Mouse (Mus musculus): ENCODE data around the gene Rtn4r. TPM values are rescaled to one million over a fixed set of nuclear protein-coding genes. Genes with fewer than 3 reads are reported as not detected.

The Rtn4r gene
- 0.51 TPM for polyA plus RNA-seq (2015; fragmentation: Illumina TruSeq; extraction: RNeasy Lipid Tissue Mini Kit (QIAGEN cat#74804); ENCODE audit: insufficient read depth, low replicate concordance)

GRCm38 (mm10) chr16:18127241-18127861 lies at the start of gene Rtn4r:
Gene Rtn4r (plus strand): TSS chr16:18127642.

Other genes with a start within 250 kb of the Rtn4r start
- 1.1 TPM for gene Gm20518, start 236.0 kb upstream of the Rtn4r start, polyA plus RNA-seq (2015; fragmentation: Illumina TruSeq; extraction: RNeasy Lipid Tissue Mini Kit (QIAGEN cat#74804); ENCODE audit: insufficient read depth, low replicate concordance)
- not detected for gene Tssk1, start 233.4 kb upstream of the Rtn4r start, polyA plus RNA-seq (2015; fragmentation: Illumina TruSeq; extraction: RNeasy Lipid Tissue Mini Kit (QIAGEN cat#74804); ENCODE audit: insufficient read depth, low replicate concordance)
- 28.6 TPM for gene Dgcr2, start 229.1 kb upstream of the Rtn4r start, polyA plus RNA-seq (2015; fragmentation: Illumina TruSeq; extraction: RNeasy Lipid Tissue Mini Kit (QIAGEN cat#74804); ENCODE audit: insufficient read depth, low replicate concordance)
- not detected for gene Tssk2, start 229.0 kb upstream of the Rtn4r start, polyA plus RNA-seq (2015; fragmentation: Illumina TruSeq; extraction: RNeasy Lipid Tissue Mini Kit (QIAGEN cat#74804); ENCODE audit: insufficient read depth, low replicate concordance)
- 26.0 TPM for gene Ess2, start 216.3 kb upstream of the Rtn4r start, polyA plus RNA-seq (2015; fragmentation: Illumina TruSeq; extraction: RNeasy Lipid Tissue Mini Kit (QIAGEN cat#74804); ENCODE audit: insufficient read depth, low replicate concordance)
- not detected for gene Gsc2, start 212.6 kb upstream of the Rtn4r start, polyA plus RNA-seq (2015; fragmentation: Illumina TruSeq; extraction: RNeasy Lipid Tissue Mini Kit (QIAGEN cat#74804); ENCODE audit: insufficient read depth, low replicate concordance)
- 34.9 TPM for gene Slc25a1, start 199.4 kb upstream of the Rtn4r start, polyA plus RNA-seq (2015; fragmentation: Illumina TruSeq; extraction: RNeasy Lipid Tissue Mini Kit (QIAGEN cat#74804); ENCODE audit: insufficient read depth, low replicate concordance)
- gene Vpreb2, start 147.2 kb upstream of the Rtn4r start, polyA plus RNA-seq (2015; fragmentation: Illumina TruSeq; extraction: RNeasy Lipid Tissue Mini Kit (QIAGEN cat#74804); ENCODE audit: insufficient read depth, low replicate concordance): not detected
- gene Dgcr6, start 74.8 kb upstream of the Rtn4r start, polyA plus RNA-seq (2015; fragmentation: Illumina TruSeq; extraction: RNeasy Lipid Tissue Mini Kit (QIAGEN cat#74804); ENCODE audit: insufficient read depth, low replicate concordance): 9.5 TPM
- gene Prodh, start 37.4 kb upstream of the Rtn4r start, polyA plus RNA-seq (2015; fragmentation: Illumina TruSeq; extraction: RNeasy Lipid Tissue Mini Kit (QIAGEN cat#74804); ENCODE audit: insufficient read depth, low replicate concordance): 4.4 TPM
- not detected for gene Ccdc188, start 90.2 kb downstream of the Rtn4r start, polyA plus RNA-seq (2015; fragmentation: Illumina TruSeq; extraction: RNeasy Lipid Tissue Mini Kit (QIAGEN cat#74804); ENCODE audit: insufficient read depth, low replicate concordance)
- gene Zdhhc8, start 107.5 kb downstream of the Rtn4r start, polyA plus RNA-seq (2015; fragmentation: Illumina TruSeq; extraction: RNeasy Lipid Tissue Mini Kit (QIAGEN cat#74804); ENCODE audit: insufficient read depth, low replicate concordance): 3.0 TPM
- 144 TPM for gene Trmt2a, start 121.0 kb downstream of the Rtn4r start, polyA plus RNA-seq (2015; fragmentation: Illumina TruSeq; extraction: RNeasy Lipid Tissue Mini Kit (QIAGEN cat#74804); ENCODE audit: insufficient read depth, low replicate concordance)
- gene Ranbp1, start 121.1 kb downstream of the Rtn4r start, polyA plus RNA-seq (2015; fragmentation: Illumina TruSeq; extraction: RNeasy Lipid Tissue Mini Kit (QIAGEN cat#74804); ENCODE audit: insufficient read depth, low replicate concordance): 130 TPM
- not detected for gene Gm49776, start 130.7 kb downstream of the Rtn4r start, polyA plus RNA-seq (2015; fragmentation: Illumina TruSeq; extraction: RNeasy Lipid Tissue Mini Kit (QIAGEN cat#74804); ENCODE audit: insufficient read depth, low replicate concordance)
- gene Dgcr8, start 161.6 kb downstream of the Rtn4r start, polyA plus RNA-seq (2015; fragmentation: Illumina TruSeq; extraction: RNeasy Lipid Tissue Mini Kit (QIAGEN cat#74804); ENCODE audit: insufficient read depth, low replicate concordance): 37.6 TPM
- 22.2 TPM for gene Tango2, start 220.5 kb downstream of the Rtn4r start, polyA plus RNA-seq (2015; fragmentation: Illumina TruSeq; extraction: RNeasy Lipid Tissue Mini Kit (QIAGEN cat#74804); ENCODE audit: insufficient read depth, low replicate concordance)
- gene Arvcf, start 220.5 kb downstream of the Rtn4r start, polyA plus RNA-seq (2015; fragmentation: Illumina TruSeq; extraction: RNeasy Lipid Tissue Mini Kit (QIAGEN cat#74804); ENCODE audit: insufficient read depth, low replicate concordance): 12.5 TPM